Mouse (Mus musculus): ENCODE measurements around the gene Rbm47.

GRCm38 (mm10) chr5:66015449-66015961 lies 157.4 kb downstream of the Rbm47 start:
- no peak for TF ChIP-seq CTCF (IDR thresholded peaks at IDR 0.05; ENCODE audit: borderline replicate concordance, insufficient read depth, low read length)
- TF ChIP-seq POLR2A (IDR thresholded peaks at IDR 0.05; ENCODE audit: low read depth, low read length) = no peak

Measured in embryonic fibroblast, embryonic 13.5 days (primary cell).